Mouse (Mus musculus): ENCODE data around the gene Arl6ip1. TPM values are rescaled to one million over a fixed set of nuclear protein-coding genes. Genes with fewer than 3 reads are reported as not detected.

Arl6ip1 gene
- total RNA-seq, 2 experiments from 2014 or later, result 31.4 to 35.8 TPM

DNA sequence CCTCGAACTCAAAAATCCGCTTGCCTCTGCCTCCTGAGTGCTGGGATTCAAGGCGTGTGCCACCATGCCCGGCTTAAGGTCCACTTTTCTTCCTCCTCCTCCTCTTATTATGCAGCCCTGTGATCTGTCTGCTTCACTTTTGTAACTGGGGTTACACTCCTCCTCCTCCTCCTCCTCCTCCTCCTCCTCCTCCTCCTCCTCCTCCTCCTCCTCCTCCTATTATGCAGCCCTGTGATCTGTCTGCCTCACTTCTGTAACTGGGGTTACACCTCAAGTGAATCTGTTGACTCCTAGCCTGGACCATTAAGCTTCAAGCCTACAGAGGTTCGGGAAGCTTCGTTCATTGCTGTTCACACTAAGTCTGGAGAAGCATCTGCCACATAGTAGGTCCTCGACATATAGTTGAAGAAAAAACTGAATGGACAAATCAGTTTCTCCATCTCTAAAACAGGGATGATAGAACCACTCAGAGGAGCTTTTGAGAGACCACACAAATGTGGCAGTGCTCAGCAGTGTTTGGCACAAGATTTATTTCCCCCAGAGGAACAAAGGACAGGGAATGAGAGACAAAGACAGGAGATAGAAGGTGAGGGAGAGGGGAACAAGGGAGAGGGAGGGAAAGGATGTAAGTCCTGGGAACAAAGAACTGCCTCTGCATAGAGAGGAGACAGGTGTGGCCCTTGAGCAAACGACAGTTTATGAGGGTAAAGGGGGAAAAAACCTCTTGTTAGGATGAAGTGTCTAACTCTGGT lies 12.5 kb downstream of the Arl6ip1 start:
- DNase-seq, result no peak

DNA sequence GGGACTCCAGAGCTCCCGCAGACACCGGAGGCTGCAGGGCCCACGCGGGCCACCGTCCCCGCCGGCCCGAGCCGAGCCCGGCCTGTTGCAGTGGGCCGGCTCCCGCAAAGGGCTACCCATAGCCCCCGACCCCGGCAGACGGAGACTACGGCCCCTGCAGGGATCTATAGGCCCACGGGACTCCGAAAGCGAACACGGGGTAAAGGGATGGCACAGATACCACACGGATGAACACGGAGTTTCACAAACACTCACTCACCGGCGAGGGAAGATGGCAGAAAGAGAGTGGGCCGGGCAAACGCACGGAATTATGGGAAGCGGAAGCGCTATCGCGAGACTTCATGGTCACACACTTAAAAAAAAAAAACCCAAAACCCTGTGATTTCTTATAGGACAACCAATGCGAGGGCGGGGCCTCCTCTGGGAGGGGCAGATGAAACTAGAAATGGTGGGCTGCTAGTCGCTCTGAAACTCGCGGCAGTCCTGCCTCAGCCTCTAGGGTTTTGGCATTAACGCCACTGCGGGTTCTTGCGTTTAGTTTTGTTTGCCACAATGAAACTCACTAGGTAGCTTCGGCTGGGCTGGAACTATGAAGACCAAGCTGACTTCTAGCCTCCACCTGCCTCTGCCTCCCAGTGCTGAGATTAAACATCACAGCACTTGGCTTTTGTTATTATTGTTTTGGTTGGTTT lies 13.4 kb downstream of the Arl6ip1 start, which contains the start of gene Rps15a:
Rps15a (minus strand) TSS at position 312 of the 692 bp plus-strand sequence.
- DNase-seq, result peak; percentile 93

DNA sequence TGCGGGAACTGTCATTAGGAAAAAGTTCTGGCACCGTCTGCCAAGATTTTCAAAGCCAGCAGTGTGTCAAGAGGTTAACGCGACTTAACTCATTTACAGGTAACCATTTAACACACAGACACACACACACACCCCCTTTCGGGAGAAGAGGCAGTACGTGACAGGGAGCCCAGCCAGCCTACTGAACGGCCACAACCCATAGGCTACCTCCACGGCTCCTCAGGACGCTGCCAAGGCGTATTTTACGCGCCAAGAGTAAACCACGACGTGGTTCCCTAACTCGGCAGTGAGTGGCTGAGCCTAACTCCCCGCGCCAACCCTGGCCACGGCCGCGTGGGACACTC lies 14.0 kb downstream of the Arl6ip1 start:
- no peak for DNase-seq

DNA sequence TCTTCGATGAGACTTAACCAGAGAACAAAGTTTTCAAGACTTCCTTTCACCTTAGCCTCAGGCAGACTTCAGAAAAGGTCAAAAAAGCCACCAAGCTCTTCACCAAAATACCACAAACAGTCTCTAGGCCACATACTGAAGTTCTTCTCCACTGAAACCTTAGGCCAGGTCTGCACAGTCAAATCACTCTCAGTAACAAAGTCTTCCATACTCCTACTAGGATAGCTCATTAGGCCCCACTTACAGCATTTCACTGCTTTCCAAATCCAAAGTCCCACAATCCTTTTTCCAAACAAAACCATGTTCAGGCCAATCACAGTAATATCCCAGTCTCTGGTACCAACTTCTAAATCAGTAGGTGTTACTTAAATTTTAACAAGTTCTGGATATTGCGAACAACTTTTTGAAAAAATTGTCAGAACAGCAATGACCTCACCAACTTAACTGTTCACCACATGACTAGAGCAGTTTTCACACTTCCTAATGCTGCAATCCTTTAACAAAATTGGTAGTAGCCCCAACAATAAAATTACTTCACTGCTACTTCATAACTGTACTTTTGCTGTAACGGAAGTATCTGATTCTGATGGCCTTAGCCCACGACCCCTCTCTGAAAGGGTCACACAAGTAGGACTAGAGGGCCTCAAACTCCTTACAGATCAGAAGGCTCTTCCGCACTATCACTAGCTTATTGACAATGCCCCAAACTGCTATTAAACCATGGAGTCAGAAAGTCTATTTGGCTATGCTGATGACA lies 15.7 kb downstream of the Arl6ip1 start:
- no peak for DNase-seq

DNA sequence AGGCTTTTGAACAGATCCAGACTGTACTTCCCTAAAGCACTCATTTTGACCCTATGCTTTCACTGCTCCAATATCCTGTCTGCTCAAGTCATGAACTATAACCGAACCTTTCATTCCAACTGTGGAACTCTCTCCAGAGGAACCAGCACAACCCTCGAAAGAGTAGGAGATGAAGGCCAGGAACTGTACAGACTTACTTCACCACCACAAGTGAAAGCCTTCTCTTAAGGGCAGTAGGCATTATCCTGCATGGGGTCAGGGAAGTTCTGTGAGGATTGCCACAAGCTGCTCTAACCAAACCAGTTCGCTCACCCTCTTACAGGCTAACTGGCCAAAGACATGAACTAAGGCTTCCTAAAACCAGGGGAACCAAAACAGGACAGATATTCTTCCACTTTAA lies 18.3 kb downstream of the Arl6ip1 start:
- no peak for DNase-seq

DNA sequence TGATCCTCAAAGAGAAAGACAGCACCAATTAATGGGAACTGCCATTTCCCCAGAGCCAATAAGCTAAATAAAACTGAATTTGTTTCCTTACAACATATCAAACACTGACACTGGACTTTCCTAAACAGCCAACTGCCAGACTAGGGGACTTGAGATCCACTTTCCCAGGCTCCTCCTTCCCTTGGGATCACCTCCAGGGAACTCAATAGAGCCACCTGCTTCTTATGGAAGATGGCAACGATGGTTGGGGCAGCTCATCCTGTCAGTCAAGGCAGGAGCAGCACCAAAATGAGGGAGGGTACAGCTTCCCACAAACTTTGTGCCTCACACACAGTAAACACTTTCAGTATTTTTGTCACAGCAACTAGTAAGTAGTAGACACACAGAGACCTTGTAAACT lies 21.8 kb downstream of the Arl6ip1 start:
- DNase-seq, result no peak

DNA sequence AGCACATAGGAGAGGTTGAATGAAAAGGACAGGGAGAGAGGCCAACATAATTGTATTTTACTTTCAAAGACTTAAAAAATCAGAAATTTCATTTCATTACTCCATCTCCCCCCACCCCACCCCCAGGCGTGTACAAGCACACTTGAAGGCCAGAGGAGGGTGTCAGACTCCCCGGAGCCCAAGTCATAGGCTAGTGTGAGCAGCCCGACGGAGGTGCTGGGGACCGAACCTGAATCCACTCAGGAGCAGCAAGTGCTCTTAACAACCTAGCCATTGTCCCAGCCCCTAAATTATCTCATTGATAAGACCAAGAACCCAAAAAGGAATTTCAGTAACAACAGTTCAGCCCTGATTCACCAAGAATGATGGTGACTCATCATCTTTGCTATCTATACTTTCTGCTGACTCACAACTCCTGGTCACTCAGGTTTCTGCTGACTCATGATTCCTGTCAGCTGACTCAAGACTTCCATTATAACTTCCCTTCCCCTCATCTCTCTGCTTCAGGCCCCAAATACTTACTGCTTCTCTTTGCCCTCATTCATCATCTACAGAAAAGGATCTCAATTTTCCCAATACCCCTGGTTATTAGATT lies 24.9 kb downstream of the Arl6ip1 start:
- DNase-seq, result no peak

DNA sequence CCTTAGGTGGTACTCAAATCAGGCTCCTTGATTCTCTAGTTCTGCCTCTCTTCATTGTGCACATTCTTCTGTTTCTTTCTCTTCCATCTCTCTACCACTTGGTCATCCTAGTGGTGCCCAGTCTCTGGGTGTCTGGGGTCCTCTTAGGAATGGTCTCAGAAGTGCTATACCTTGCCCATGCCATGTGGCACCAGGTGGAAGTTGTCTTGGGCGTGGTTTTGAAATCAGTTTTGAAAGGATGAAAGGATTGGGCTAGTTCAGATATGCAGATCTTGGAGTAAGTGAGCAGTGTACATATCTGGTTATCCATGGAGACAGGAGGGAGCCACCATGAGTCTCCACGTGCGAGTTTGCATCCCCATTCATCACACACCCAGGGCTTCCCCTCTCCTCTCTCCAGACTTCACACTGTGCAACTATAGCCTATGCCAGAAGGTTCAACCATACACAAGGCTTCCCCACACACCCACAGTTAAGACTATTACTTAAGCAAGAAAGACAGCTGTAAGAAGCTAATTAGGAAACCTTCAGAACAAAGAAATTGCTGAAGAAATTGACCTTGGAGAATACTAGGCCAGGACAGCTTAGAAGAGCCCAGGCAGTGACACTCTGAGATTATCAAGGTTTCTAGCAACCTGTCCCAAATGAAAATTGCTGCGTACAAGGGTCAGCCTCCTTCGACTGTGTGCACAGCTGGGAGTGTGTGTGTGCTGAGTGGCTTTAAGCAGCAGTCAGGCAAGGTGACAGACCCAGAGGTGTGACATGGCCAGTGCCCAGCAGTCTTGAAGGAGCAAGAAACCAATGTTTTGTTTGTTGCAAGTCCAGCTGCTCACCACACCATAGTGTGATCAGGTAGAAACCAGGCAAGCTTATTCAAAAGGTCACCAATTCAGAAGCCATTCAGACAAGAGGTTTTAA lies 25.7 kb downstream of the Arl6ip1 start:
- no peak for DNase-seq

DNA sequence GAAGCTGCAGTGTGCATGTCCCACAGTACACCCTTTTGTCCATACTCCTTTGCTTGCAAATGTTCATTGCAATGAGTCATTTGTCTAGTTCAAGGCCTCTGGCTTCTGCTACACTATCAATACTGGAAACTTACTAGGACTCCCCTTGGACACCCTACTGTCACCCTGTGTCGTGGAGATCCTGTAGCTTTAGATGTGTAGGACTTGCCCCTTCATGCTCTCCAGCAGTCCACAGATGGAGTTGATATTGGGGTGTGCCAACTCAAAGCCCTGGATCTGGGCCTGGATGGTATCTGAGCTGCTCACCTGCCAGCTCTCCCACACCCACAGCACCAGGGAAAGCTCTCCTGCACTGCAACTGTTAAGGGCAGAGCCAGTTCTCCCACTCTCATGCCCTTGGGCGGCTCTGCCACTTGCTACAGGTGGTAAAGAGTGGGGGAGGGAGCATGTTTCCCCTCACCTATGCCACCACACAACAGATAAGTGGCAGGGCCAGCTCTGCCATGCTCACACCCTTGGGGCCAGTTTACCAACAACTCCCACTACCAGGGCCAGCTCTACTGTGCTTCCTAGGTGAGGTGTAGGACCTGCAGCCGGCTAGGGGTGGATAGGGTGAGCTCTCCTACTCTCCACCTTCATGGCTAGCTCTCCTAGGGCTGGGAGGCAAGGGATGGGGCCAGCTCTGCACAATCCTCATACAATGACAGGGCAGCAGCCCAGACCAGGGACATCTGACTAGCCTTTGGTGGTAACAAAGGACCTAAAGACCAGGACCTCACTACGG lies 26.6 kb downstream of the Arl6ip1 start:
- DNase-seq, result no peak

DNA sequence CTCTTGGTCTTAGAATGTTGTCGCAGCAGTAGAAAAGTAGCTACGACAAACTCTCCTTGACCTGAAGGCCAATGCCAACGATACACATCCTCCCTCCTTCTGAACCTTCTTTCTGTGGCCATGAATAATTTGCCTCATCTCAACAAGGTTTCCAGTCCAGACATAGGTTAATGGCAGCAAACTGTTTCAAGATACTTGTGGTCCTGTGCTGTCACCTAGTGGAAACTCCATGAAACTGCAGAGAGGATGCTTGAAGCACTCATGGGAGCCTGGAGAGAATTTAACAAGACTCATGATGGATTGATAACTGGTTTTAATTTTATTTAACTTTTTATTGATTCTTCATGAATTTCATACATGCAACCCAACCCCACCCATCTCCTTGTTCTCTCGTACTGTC lies 27.2 kb downstream of the Arl6ip1 start:
- no peak for DNase-seq

DNA sequence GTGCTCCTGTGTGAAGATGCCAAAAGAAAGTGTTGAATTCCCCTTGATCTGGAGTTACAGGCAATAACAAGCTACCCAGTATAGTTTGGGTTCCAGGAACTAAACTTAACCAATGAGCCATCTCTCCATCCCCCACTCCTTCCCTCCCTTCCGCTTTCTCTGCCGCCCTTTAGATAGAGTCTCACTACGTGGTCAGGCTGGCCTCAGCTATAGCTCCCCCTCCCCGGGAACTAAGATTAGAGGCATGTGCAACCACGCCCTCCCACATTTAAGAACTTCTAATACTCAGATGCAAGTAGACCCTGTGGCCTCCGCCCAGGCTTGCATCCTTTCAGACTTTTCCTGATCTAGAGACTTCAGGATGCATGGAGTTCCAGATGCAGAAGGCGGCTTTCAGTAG lies 31.8 kb downstream of the Arl6ip1 start:
- no peak for DNase-seq

DNA sequence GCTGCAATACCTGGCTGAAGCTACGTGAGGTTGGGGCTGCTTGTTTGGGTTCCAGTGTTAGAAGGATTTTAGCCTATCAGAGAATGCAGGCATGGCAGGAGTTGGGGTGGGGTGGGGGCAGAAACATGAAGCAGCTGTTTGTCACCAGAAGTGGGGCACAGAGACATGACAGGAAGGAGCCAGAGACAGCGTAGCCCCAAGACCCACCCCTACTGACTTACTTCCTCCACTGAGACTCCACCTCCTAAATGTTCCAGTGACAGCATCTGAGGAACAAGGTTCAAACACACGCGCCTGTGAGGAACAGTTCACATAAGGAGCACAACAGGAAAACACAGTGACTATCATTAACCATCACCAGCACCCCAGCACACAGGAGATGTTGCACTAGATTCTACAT lies 49.5 kb downstream of the Arl6ip1 start:
- no peak for DNase-seq

DNA sequence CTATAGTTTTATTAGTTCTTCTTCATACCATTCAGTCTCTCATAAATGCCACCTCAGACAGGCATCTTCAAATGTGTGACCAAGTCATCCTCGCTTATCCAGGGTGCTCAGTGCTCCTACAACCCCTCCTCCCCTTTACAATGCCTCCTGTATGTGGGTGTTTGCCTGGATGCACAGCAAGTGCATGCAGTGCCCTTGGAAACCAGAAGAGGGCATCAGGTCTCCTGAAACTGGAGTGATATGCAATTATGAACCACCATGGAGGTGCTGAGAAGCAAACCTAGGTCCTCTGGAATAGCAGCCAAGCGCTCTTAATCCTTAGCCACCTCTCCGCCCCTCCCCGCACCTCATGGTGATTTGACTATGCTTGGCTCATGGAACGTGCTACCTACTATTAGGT lies 50.4 kb downstream of the Arl6ip1 start:
- DNase-seq, result no peak

Other genes with a start within 250 kb of the Arl6ip1 start
- 100 to 1,000 TPM; 774 to 816 TPM for gene Rps15a, start 13.5 kb downstream of the Arl6ip1 start, total RNA-seq (2021)
- 10 to 100 TPM; 27.1 to 36.2 TPM for gene Smg1, start 114.0 kb upstream of the Arl6ip1 start, total RNA-seq (2021)